Mouse (Mus musculus): ENCODE measurements around the gene Rhot2. TPM values are rescaled to one million over a fixed set of nuclear protein-coding genes. Genes with fewer than 3 reads are reported as not detected.

Rhot2 gene
- polyA plus RNA-seq, 1 experiment from 2014 or later, result 29.0 TPM

DNA sequence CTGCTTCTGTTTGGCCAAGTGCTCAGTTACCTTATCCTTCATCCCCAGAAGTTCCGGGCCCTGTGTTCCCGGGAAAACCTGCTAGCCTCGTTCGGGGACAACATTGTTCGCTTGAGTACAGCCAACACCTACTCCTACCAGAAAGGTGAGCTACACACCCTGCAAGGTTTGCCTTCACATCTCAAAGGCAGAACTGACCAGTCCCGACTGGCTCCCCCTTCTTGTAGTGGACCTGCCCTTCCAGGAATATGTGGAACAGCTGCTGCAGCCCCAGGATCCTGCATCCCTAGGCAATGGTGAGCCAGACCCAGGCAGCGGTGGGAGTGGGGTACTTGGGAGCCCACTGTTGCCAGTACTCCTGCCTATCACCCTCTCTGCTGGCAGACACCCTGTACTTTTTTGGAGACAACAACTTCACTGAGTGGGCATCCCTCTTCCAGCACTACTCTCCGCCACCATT is 15.1 kb downstream of the Rhot2 start:
- H3K9me3 ChIP-seq (replicated peaks), result no peaks in the 10 kb centered on the region
- H3K27me3 ChIP-seq, result no peaks in the 10 kb centered on the region
- peak overlapping the region; percentile 95 for H3K27ac ChIP-seq
- peak overlapping the region; percentile 95 for H3K4me2 ChIP-seq
- no peak for ATAC-seq (replicated peaks; ENCODE audit: low FRiP score)
- peaks cover 50% of the 10 kb centered on the region for H3K36me3 ChIP-seq
- peak overlapping the region; percentile 66 for H3K9ac ChIP-seq
- peaks cover 71% of the 10 kb centered on the region for H3K4me1 ChIP-seq
- 39% methylated on average over 8 of the region's 8 CpGs for WGBS
- peak overlapping the region; percentile 57 for H3K4me3 ChIP-seq (replicated peaks)

- H3K9me3 ChIP-seq (replicated peaks), result no peaks in the 10 kb centered on the region
- H3K4me1 ChIP-seq, result peaks cover 71% of the 10 kb centered on the region
- peak within 1 kb of the TSS; percentile 66 for H3K9ac ChIP-seq
- ATAC-seq (replicated peaks; ENCODE audit: low FRiP score), result no peak; the same call in 1 of the 2 replicates
- H3K36me3 ChIP-seq, result peaks cover 50% of the 10 kb centered on the region
- peak within 1 kb of the TSS; percentile 95 for H3K4me2 ChIP-seq
- H3K4me3 ChIP-seq (replicated peaks), result peak within 1 kb of the TSS; percentile 57
- H3K27me3 ChIP-seq, result no peaks in the 10 kb centered on the region
- H3K27ac ChIP-seq, result peak within 1 kb of the TSS; percentile 95
- WGBS, result under 1% methylated on average over 32 of the region's 32 CpGs
These were observed 15.7 kb downstream of the Rhot2 start, which contains the start of gene Jmjd8 for GRCm38 (mm10) chr17:25828712-25829557. Gene Jmjd8 (plus strand): TSS chr17:25828867.

DNA sequence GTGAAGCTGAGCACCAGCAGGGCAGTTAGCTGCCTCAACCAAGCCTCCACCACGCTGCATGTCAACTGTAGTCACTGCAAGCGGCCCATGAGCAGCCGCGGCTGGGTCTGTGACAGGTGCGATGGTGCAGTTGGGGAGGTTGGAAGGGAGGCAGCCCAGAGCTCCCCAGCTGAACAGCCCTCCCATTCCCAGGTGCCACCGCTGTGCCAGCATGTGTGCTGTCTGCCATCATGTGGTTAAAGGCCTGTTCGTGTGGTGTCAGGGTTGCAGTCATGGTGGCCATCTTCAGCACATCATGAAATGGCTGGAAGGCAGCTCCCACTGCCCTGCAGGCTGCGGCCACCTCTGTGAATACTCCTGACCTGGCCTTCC is 16.4 kb downstream of the Rhot2 start:
- Histone ChIP-seq H3K9ac (peak overlapping the region; percentile 66), H3K36me3 (peaks cover 50% of the 10 kb centered on the region), H3K4me1 (peaks cover 69% of the 10 kb centered on the region), H3K27me3 (no peaks in the 10 kb centered on the region), H3K27ac (peak overlapping the region; percentile 95), H3K4me3 (replicated peaks) (peak overlapping the region; percentile 57), H3K9me3 (replicated peaks) (no peaks in the 10 kb centered on the region), H3K4me2 (peak overlapping the region; percentile 95)
- ATAC-seq (replicated peaks; ENCODE audit: low FRiP score), result no peak
- 85% methylated on average over 8 of the region's 8 CpGs for WGBS

DNA sequence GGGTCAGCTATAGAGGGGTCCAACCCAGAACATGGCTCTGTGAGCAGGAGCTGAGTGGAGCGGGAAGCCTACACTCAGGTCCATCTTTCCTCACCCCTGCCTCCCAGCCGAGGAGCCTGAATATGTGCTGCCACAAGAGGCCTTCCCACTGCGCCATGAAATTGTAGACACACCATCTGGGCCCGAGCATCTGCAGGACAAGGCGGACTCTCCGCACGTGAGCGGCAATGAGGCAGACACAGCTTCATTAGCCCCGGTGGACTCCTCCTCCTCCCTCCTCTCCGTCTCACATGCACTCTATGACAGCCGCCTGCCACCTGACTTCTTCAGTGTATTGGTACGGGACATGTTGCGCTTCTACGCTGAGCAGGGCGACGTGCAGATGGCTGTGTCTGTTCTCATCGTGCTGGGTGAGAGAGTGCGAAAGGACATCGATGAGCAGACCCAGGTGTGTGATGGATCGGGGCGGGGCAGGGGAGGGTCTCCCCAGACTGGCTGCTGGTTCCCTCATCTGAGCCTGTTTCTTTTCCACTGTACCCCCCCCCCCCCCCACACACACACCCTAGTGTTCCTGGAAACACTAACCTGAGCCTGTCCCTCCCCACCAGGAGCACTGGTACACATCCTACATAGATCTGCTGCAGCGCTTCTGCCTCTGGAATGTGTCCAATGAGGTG is 17.0 kb downstream of the Rhot2 start:
- 0 out of 2 replicates have a peak, but pooled peaks cover under 1% of the 10 kb centered on the region for H3K27me3 ChIP-seq
- no peak overlapping the region for H3K4me3 ChIP-seq (replicated peaks)
- no peak overlapping the region for H3K9ac ChIP-seq
- H3K9me3 ChIP-seq (replicated peaks), result no peaks in the 10 kb centered on the region
- peak overlapping the region; percentile 95; the same call in 1 of the 2 replicates for H3K27ac ChIP-seq
- H3K4me1 ChIP-seq, result peaks cover 69% of the 10 kb centered on the region
- WGBS, result 90% methylated on average over 22 of the region's 22 CpGs
- H3K4me2 ChIP-seq, result peak overlapping the region; percentile 95
- no peak for ATAC-seq (replicated peaks; ENCODE audit: low FRiP score)
- H3K36me3 ChIP-seq, result peaks cover 50% of the 10 kb centered on the region

GRCm38 (mm10) chr17:25827011-25827410 is 17.6 kb downstream of the Rhot2 start:
- Histone ChIP-seq H3K4me3 (replicated peaks) (no peak overlapping the region), H3K4me2 (no peak overlapping the region), H3K9ac (no peak overlapping the region), H3K27ac (no peak overlapping the region), H3K36me3 (peaks cover 50% of the 10 kb centered on the region), H3K4me1 (peaks cover 67% of the 10 kb centered on the region), H3K27me3 (peaks cover 7% of the 10 kb centered on the region), H3K9me3 (replicated peaks) (no peaks in the 10 kb centered on the region)
- no peak for ATAC-seq (replicated peaks; ENCODE audit: low FRiP score)
- WGBS, result 92% methylated on average over 13 of the region's 13 CpGs

- Histone ChIP-seq H3K27me3 (peaks cover 16% of the 10 kb centered on the region), H3K9me3 (replicated peaks) (no peaks in the 10 kb centered on the region), H3K4me3 (replicated peaks) (no peak overlapping the region), H3K4me2 (no peak overlapping the region), H3K27ac (no peak overlapping the region), H3K4me1 (peaks cover 57% of the 10 kb centered on the region), H3K36me3 (peaks cover 41% of the 10 kb centered on the region), H3K9ac (no peak overlapping the region)
- WGBS, result 93% methylated on average over 27 of the region's 27 CpGs
- ATAC-seq (replicated peaks; ENCODE audit: low FRiP score), result no peak
These were observed 18.6 kb downstream of the Rhot2 start for GRCm38 (mm10) chr17:25825984-25826570.

DNA sequence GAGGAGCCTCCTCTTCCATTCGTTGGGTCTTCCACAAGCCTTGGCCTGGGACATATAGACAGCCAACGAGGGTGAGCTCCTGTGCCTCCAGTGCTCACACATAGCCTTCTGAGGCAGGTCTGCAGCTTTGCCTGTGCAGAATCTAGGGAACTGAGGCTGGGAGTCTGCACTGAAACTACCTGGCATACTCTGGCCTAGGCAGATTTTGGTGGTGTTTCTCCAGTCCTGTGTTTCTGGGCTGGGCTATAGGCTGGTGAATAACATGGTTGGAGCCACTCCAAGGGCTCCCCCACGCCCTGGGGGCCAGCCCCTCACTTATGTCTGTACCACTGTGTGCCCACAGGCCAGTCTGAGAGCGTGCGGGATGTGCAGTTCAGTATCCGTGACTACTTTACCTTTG is 19.3 kb downstream of the Rhot2 start:
- H3K9me3 ChIP-seq (replicated peaks), result no peaks in the 10 kb centered on the region
- no peak overlapping the region for H3K4me3 ChIP-seq (replicated peaks)
- peaks cover 34% of the 10 kb centered on the region for H3K36me3 ChIP-seq
- H3K27me3 ChIP-seq, result peaks cover 24% of the 10 kb centered on the region
- H3K9ac ChIP-seq, result no peak overlapping the region
- H3K4me1 ChIP-seq, result peaks cover 50% of the 10 kb centered on the region
- no peak for ATAC-seq (replicated peaks; ENCODE audit: low FRiP score)
- WGBS, result 92% methylated on average over 6 of the region's 6 CpGs
- H3K4me2 ChIP-seq, result peak overlapping the region; percentile 95
- H3K27ac ChIP-seq, result no peak overlapping the region

DNA sequence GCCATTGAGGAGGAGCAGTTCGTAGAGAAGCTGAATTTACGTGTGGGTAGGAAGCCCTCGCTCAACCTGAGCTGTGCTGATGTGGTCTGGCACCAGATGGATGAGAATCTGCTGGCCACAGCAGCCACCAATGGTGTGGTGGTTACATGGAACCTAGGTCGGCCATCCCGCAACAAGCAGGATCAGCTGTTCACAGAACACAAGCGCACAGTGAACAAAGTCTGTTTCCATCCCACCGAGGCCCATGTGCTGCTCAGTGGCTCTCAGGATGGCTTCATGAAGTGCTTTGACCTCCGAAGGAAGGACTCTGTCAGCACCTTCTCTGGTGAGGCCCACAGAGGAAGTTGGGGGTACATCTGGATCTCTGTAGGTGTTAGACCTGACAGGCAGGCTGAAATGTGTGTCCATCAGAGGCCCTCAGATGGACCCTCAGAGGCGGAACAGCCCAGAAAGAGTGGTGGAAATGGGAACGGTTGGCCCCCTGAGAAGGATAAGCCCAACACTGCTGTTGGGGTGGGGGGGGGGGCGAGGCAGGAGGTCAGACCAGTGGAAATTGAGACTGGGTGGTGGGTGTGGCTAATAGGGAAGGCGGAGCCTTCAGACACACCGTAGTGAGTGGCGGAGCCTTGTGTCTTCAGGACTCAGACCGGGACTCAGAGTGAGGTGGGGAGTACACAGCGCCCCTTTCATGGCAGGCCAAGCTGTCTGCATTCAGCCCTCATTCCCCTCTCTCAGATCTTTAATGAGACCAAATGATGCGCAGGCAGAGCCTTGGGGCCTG is 20.1 kb downstream of the Rhot2 start:
- peaks cover 28% of the 10 kb centered on the region for H3K36me3 ChIP-seq
- peak overlapping the region; percentile 95 for H3K4me2 ChIP-seq
- peaks cover 31% of the 10 kb centered on the region for H3K27me3 ChIP-seq
- H3K27ac ChIP-seq, result no peak overlapping the region
- H3K4me1 ChIP-seq, result peaks cover 44% of the 10 kb centered on the region
- whole genome bisulfite sequencing, result 70% methylated on average over 17 of the region's 17 CpGs
- H3K4me3 ChIP-seq (replicated peaks), result peak overlapping the region; percentile 76
- ATAC-seq (replicated peaks; ENCODE audit: low FRiP score), result no peak
- H3K9me3 ChIP-seq (replicated peaks), result no peaks in the 10 kb centered on the region
- H3K9ac ChIP-seq, result peak overlapping the region; percentile 83

DNA sequence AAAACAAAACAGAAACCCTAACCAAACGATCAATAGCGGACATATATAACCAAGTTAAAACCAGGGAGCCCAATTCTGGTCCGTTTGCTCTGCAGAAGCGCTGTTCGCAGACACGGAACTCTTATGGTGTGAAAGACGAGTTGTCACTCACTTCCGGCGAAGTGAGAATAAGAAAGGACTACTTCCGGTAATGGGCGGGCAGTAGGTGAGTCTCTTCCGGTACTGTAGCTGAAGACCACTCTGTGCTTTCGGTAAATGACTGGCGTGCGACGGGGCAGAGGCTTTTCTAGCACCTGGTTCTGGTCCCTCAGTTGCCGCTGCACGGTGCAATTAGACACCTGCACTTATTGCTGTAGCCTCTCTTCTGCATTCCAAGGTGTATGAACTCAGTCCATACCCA is 21.2 kb downstream of the Rhot2 start, which contains the start of gene Wdr24:
TSS of gene Wdr24 (plus strand) at position 176 of the 400 bp plus-strand sequence.
- 1% methylated on average over 18 of the region's 18 CpGs for WGBS

DNA sequence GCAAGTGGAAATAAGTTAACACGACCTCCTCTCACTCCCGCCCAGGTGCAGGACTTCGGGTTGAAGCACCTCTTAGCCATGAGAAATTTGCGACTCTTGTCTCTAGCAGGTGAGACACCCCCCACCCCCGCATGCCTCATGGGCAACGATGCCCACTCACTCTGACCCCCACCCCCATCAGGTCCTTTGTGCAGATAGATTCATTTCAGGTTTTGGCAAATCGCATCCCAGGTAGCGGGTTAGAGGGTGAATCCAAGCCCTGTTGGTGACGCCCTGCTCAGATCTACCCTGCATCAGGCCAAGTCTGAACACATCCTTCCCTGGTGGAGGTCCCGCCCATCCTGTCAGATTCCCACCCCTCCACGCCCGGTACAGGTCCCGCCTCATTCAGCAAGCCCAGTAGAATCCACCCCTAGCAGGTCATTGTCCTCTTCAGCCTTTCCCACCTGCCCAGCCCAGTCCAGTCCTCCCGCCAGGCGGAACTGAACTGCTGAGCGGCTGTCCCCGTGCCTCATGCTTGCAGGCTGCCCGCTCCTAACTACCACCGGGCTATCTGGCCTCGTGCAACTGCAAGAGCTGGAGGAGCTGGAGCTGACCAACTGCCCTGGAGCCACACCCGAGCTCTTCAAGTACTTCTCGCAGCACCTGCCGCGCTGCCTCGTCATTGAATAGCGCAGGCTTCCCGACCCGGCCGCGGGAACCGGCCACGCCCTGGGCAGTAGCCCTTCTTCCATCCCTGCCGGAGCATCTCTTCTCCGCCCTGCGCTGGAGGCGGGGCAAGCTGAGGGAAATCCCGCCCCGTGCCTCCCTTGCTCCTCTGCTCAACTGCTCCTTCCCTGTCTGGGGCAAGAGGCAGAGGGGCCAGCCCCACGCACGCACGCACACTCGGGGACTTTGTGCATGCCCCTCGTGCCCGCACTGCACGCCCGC is 25.5 kb downstream of the Rhot2 start:
- Histone ChIP-seq H3K4me1 (peaks cover 12% of the 10 kb centered on the region), H3K9ac (no peak overlapping the region), H3K4me2 (peak overlapping the region; percentile 46), H3K9me3 (replicated peaks) (no peaks in the 10 kb centered on the region), H3K27me3 (peaks cover 73% of the 10 kb centered on the region), H3K36me3 (no peaks in the 10 kb centered on the region), H3K4me3 (replicated peaks) (peak overlapping the region; percentile 21), H3K27ac (no peak overlapping the region)
- WGBS, result 6% methylated on average over 45 of the region's 46 CpGs
- 0 out of 2 replicates have a peak, but pooled peaks have one; percentile 22 for ATAC-seq (replicated peaks; ENCODE audit: low FRiP score)

More for the DNA sequence above, 21.2 kb downstream of the Rhot2 start, which contains the start of gene Wdr24:
- Histone ChIP-seq H3K9me3 (replicated peaks) (no peaks in the 10 kb centered on the region), H3K27ac (peak within 1 kb of the TSS; percentile 75), H3K36me3 (peaks cover 28% of the 10 kb centered on the region), H3K9ac (peak within 1 kb of the TSS; percentile 83), H3K27me3 (peaks cover 42% of the 10 kb centered on the region), H3K4me2 (peak within 1 kb of the TSS; percentile 95), H3K4me3 (replicated peaks) (peak within 1 kb of the TSS; percentile 76), H3K4me1 (peaks cover 44% of the 10 kb centered on the region)
- peak; percentile 53 for ATAC-seq (replicated peaks; ENCODE audit: low FRiP score)
